Mouse (Mus musculus): ENCODE results near the gene Tead2.

GRCm38 (mm10) chr7:45240109-45240508, 24.6 kb downstream of the Tead2 start:
- TF ChIP-seq CTCF (IDR thresholded peaks at IDR 0.05; ENCODE audit: borderline replicate concordance, insufficient read depth, low read depth, low read length): no peak
- no peak for TF ChIP-seq POLR2A (IDR thresholded peaks at IDR 0.05; ENCODE audit: borderline replicate concordance, insufficient read depth, low read length)
